Mouse (Mus musculus) heart, embryonic 14.5 days (tissue): Measurements from ENCODE around the gene Hnrnpul1. TPM values are rescaled to one million over a fixed set of nuclear protein-coding genes. Genes with fewer than 3 reads are reported as not detected.

ENCODE experiments used
- ATAC-seq: fragments of 200-750 bp; cut with Nextera tagmentation; 2 replicates; pipeline ENCODE4 v1.8.0; 2017; ENCODE audit warnings: low read depth, moderate TSS enrichment; ENCODE audit not compliant: insufficient number of reproducible peaks, insufficient read depth, low FRiP score
- H3K27ac ChIP-seq, 2 experiments: fragments of 200-500 bp in 1 of 2; fragments of 300-500 bp in 1 of 2; sonication (generic) in 1 of 2; replicated peaks in 1 of 2; 2 replicates each; pipeline ENCODE4 v1.5.1; 2012 to 2014; ENCODE audit warnings: low read depth in 2 of 2, low read length in 2 of 2, control low read depth in 1 of 2, mild to moderate bottlenecking in 1 of 2, mixed read lengths in 1 of 2; ENCODE audit not compliant: control insufficient read depth in 1 of 2, insufficient read depth in 1 of 2
- H3K27me3 ChIP-seq: fragments of 300-500 bp; sonication (generic); 2 replicates; pipeline ENCODE4 v1.6.1; 2014; ENCODE audit warnings: mild to moderate bottlenecking, low read length, control low read depth; ENCODE audit not compliant: control insufficient read depth, insufficient read depth
- H3K36me3 ChIP-seq: fragments of 300-500 bp; sonication (generic); 2 replicates; pipeline ENCODE4 v1.6.1; 2014; ENCODE audit warnings: mild to moderate bottlenecking, control low read depth, low read length, mixed read lengths; ENCODE audit not compliant: control insufficient read depth, insufficient read depth
- H3K4me1 ChIP-seq, 2 experiments: fragments of 200-500 bp in 1 of 2; fragments of 300-500 bp in 1 of 2; sonication (generic) in 1 of 2; 2 replicates each; pipeline ENCODE4 v1.6.1; 2012 to 2014; ENCODE audit warnings: low read length in 2 of 2, control low read depth in 1 of 2, mixed read lengths in 1 of 2; ENCODE audit not compliant: control insufficient read depth in 2 of 2, insufficient read depth in 2 of 2
- H3K4me2 ChIP-seq: fragments of 300-500 bp; sonication (generic); 2 replicates; pipeline ENCODE4 v1.6.1; 2014; ENCODE audit warnings: mild to moderate bottlenecking, low read length
- H3K4me3 ChIP-seq, 2 experiments: fragments of 200-500 bp in 1 of 2; fragments of 300-500 bp in 1 of 2; sonication (generic) in 1 of 2; 2 replicates each; pipeline ENCODE4 v1.5.1; 2012 to 2014; ENCODE audit warnings: low read length in 2 of 2, mild to moderate bottlenecking in 2 of 2, control low read depth in 1 of 2, low read depth in 1 of 2, moderate library complexity in 1 of 2; ENCODE audit not compliant: control insufficient read depth in 1 of 2, insufficient read depth in 1 of 2
- H3K9ac ChIP-seq: fragments of 300-500 bp; sonication (generic); 2 replicates; pipeline ENCODE4 v1.6.1; 2014; ENCODE audit warnings: mild to moderate bottlenecking, low read length
- H3K9me3 ChIP-seq: fragments of 300-500 bp; sonication (generic); 2 replicates; pipeline ENCODE4 v1.6.1; 2016; ENCODE audit warnings: low read length, control low read depth; ENCODE audit not compliant: control insufficient read depth
- WGBS: fragments of 180-500 bp; shearing (Covaris S2); extraction: QIAGEN DNeasy Blood & Tissue Kit; methylation state at CpG from one replicate; pipeline ENCODE4 v1.1.7; 2014; 5-methylcytosine and 5-hydroxymethylcytosine counted together
- polyA plus RNA-seq: library from polyadenylated mRNA; unstranded; fragments of >200 nt; fragmentation: Nextera tagmentation; extraction: Ambion mirVana; gene quantifications from 2 replicates; pipeline ENCODE4 v1.2.1, GENCODE M21; 2014

The Hnrnpul1 gene
- polyA plus RNA-seq, 1 experiment from 2014 or later, result 50.9 TPM

DNA sequence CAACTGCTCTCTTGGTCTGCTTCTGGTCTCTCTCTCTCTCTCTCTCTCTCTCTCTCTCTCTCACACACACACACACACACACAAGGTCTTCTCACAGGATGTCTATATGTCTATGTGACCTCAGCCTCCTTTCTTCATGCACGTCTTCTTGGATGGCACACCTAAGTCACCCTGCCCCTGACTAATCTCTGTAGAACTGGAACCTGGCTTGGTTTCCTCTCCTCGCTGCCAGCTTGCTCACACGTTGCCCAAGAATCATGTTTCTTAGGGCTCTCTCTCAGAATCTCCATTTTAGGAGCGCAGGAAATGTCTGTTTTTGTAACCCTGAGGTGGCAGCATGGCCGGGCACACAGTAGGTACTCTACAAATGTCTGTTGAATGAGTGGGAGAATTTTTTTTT, 25.5 kb upstream of the Hnrnpul1 start:
- Histone ChIP-seq H3K27me3 (no peaks in the 10 kb centered on the region), H3K4me3 (no peak overlapping the region), H3K4me2 (no peak overlapping the region), H3K9ac (no peak overlapping the region), H3K36me3 (peaks cover 24% of the 10 kb centered on the region), H3K4me1 (peaks cover 12 to 27% of the 10 kb centered on the region in 2 experiments), H3K27ac (no peak overlapping the region), H3K9me3 (no peaks in the 10 kb centered on the region)
- ATAC-seq, result no peak
- 83% methylated on average over 5 of the region's 5 CpGs for WGBS

DNA sequence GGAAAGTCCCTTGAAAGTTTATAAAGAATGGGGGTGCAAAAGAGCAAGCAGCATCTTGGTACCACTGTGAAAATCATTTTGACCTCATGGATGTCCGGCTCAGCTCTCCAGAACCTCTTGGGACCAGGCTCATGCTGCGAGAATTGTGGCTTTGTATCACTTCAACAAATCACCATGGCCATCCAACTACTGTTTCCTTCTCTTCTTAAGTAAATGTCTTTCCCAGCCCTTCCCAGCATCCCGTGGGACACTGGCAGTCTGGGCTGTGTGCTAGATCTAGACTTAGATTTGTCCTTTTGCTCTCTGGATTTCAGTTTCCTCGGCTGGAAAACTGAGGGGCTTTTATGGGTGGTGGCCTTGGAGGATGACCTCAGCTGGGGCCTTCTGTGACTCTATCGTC, 13.7 kb upstream of the Hnrnpul1 start:
- Histone ChIP-seq H3K27ac (no peak overlapping the region), H3K27me3 (no peaks in the 10 kb centered on the region), H3K4me1 (no peaks in the 10 kb centered on the region; a peak in 1 of 4 replicates), H3K4me2 (no peak overlapping the region), H3K4me3 (no peak overlapping the region), H3K36me3 (peaks cover 74% of the 10 kb centered on the region), H3K9me3 (no peaks in the 10 kb centered on the region), H3K9ac (no peak overlapping the region)
- no peak for ATAC-seq
- 88% methylated on average over 5 of the region's 5 CpGs for WGBS

DNA sequence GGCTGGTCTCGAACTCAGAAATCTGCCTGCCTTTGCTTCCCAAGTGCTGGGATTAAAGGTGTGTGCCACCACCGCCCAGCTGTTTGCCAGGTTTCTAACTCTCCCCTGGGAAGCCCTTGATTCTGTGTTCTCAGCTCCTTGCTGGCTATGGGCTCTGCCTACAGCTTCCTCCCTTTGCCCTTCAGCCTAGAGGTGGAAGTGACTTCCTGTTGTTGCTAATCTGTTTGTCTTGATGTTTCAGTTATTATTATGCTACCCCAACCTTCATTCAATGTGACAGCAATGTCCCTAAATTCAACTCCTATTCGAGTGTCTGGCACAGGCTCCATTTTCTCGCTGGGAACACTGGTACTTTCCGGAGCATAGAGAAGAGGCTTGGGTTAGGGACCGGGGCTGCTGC, 11.6 kb upstream of the Hnrnpul1 start:
- 84% methylated on average over 6 of the region's 6 CpGs for WGBS
- Histone ChIP-seq H3K36me3 (peaks cover 72% of the 10 kb centered on the region), H3K4me1 (no peaks in the 10 kb centered on the region; a peak in 1 of 4 replicates), H3K4me3 (no peak overlapping the region), H3K27me3 (no peaks in the 10 kb centered on the region), H3K27ac (no peak overlapping the region), H3K9ac (no peak overlapping the region), H3K9me3 (no peaks in the 10 kb centered on the region), H3K4me2 (no peak overlapping the region)
- ATAC-seq, result no peak

DNA sequence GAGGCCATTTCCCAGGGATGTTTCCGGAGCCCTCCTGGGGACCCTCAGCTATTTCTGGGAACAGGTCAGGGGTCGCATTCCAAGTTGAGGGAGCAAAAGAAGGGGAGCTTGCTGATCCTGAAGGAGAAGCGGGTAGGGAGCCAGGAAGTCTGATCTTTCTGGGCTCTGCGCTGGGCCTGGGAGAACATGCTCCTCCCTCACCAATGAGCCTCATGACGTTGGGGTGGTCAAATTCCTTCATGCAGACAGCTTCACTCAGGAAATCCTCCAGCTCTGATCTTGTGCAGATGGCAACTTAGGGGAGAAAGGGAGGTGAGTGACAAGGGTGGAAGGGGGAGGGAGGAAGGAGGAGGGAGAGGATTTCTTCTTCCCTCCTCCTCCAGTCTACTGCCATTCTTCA, 9.7 kb upstream of the Hnrnpul1 start:
- no peak overlapping the region for H3K4me3 ChIP-seq
- no peaks in the 10 kb centered on the region for H3K27me3 ChIP-seq
- H3K9ac ChIP-seq, result no peak overlapping the region
- WGBS, result 32% methylated on average over 5 of the region's 5 CpGs
- no peaks in the 10 kb centered on the region; a peak in 1 of 4 replicates for H3K4me1 ChIP-seq
- peaks cover 64% of the 10 kb centered on the region for H3K36me3 ChIP-seq
- no peak for ATAC-seq
- no peaks in the 10 kb centered on the region for H3K9me3 ChIP-seq
- no peak overlapping the region for H3K4me2 ChIP-seq
- H3K27ac ChIP-seq, result peak overlapping the region; percentile 9 to 46; a peak in 3 of 4 replicates

DNA sequence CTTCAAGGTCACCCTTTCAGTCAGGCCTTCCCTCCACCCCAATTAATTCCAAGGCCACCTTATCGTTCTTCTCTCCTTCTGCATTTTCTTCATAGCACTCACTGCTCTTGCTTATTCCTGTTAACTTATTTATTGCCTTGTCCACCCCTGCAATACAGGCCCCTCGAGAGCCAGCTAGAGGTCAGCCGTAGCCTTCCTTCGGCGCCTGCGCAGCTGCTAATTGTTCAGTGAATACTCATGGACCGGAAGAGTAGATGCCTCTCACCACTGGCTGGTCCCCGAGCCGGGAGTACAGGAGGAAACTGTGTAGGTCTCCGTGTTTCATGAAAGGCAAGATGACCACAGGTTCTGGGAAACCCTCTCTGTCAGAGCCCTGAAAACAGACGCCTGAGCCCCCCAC, 9.1 kb upstream of the Hnrnpul1 start:
- Histone ChIP-seq H3K4me2 (no peak overlapping the region), H3K4me3 (no peak overlapping the region), H3K9ac (no peak overlapping the region), H3K36me3 (peaks cover 61% of the 10 kb centered on the region), H3K27me3 (no peaks in the 10 kb centered on the region), H3K27ac (peak overlapping the region; percentile 9 to 46; a peak in 3 of 4 replicates), H3K9me3 (no peaks in the 10 kb centered on the region), H3K4me1 (no peaks in the 10 kb centered on the region; a peak in 1 of 4 replicates)
- WGBS, result 51% methylated on average over 11 of the region's 11 CpGs
- no peak for ATAC-seq

DNA sequence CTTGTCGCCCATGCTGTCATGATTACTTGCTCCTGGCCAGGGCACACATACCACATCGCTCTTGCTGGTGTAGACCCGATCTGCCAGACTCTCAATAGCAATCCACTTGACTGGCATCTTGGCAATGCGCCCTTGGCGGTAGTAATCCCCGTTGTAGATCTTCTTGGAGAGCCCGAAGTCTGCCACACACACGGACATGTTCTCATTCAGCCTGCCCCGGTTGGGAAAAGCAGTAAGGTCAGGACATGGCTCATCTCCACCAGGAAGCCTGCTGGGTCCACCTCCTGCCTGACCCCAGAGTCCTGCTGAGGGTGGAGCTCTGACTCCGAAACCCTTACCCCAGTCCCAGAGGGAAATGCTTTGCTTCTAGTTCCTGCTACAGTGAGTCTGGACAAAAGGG, 6.8 kb upstream of the Hnrnpul1 start:
- peaks cover 46% of the 10 kb centered on the region for H3K36me3 ChIP-seq

DNA sequence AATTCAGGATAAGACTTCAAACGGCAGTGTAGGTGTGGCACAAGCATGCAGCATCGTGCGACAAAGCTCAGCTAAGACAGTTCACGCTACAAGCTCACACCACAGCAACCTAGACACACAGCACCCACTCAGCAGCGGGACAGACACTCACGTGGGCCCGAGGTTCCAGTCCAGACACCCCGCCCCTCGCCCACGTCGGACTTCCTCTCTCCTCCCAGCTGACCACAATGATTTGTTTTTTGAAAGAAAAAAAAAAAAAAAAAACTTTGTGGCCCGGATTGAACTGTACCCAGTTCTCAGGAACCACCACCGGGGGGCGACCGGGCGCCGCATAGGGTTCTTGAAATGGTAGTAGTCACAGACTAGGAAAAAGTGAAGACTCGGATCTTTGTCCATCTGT, 1.5 kb upstream of the Hnrnpul1 start:
- Histone ChIP-seq H3K27ac (peak overlapping the region; percentile 88 to 96), H3K4me1 (peaks cover 4 to 23% of the 10 kb centered on the region in 2 experiments; a peak in 3 of 4 replicates), H3K9ac (peak overlapping the region; percentile 98), H3K4me3 (peak overlapping the region; percentile 28 to 89), H3K9me3 (no peaks in the 10 kb centered on the region), H3K27me3 (no peaks in the 10 kb centered on the region), H3K36me3 (peaks cover 29% of the 10 kb centered on the region), H3K4me2 (peak overlapping the region; percentile 96)
- ATAC-seq, result peak; percentile 44
- under 1% methylated on average over 18 of the region's 18 CpGs for WGBS

More for the DNA sequence above, 6.8 kb upstream of the Hnrnpul1 start:
- no peak overlapping the region for H3K27ac ChIP-seq
- no peaks in the 10 kb centered on the region for H3K27me3 ChIP-seq
- no peak overlapping the region for H3K4me2 ChIP-seq
- H3K9ac ChIP-seq, result no peak overlapping the region
- H3K9me3 ChIP-seq, result no peaks in the 10 kb centered on the region
- 66% methylated on average over 10 of the region's 10 CpGs for WGBS
- H3K4me1 ChIP-seq, result no peaks in the 10 kb centered on the region; a peak in 1 of 4 replicates
- H3K4me3 ChIP-seq, result no peak overlapping the region
- ATAC-seq, result no peak

DNA sequence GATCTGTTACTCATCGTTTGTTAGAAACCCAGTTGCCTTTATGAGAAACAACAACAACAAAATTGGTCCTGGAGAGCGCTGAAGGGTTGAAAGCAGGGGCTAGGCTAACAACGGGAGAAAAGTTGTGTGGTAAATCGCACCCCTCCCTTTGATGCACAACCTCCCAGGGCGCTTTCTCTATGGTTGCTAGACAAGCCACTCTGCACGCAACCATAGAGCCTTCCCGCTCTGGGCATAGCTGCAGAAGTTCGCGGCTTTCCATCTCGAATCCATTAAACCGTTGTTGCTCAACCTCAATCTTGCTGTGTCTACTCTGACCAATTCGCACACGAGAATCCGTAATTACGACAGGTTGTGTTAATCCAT, 894 bp upstream of the Hnrnpul1 start:
- Histone ChIP-seq H3K4me2 (peak overlapping the region; percentile 96), H3K36me3 (peaks cover 31% of the 10 kb centered on the region), H3K9me3 (no peaks in the 10 kb centered on the region), H3K27me3 (no peaks in the 10 kb centered on the region), H3K4me1 (peaks cover 4 to 23% of the 10 kb centered on the region in 2 experiments; a peak in 3 of 4 replicates), H3K9ac (peak overlapping the region; percentile 98), H3K4me3 (peak overlapping the region; percentile 28 to 89), H3K27ac (peak overlapping the region; percentile 88 to 96)
- WGBS, result under 1% methylated on average over 15 of the region's 15 CpGs
- peak; percentile 22; the same call in 1 of the 2 replicates for ATAC-seq
